Mouse (Mus musculus): ENCODE measurements at regions not wholly inside any gene's neighbourhood (a gene's known extent, or its start where the extent isn't known, plus 50 kb on each side); places are given as distances from the start of the nearest gene placed in this dataset.

GRCm38 (mm10) chr12:33607811-33608602 is 178.6 kb downstream of the Twistnb start:
- H3K27me3 ChIP-seq (replicated peaks; ENCODE audit: control insufficient read depth, insufficient read depth, low read length) = no peaks in the 10 kb centered on the region
- WGBS = 60% methylated on average over 7 of the region's 7 CpGs
- no peak overlapping the region for H3K4me3 ChIP-seq (ENCODE audit: insufficient read depth, low read depth, low read length)
- no peaks in the 10 kb centered on the region for H3K4me1 ChIP-seq (ENCODE audit: control insufficient read depth, insufficient read depth, low read length)
- no peak overlapping the region for H3K27ac ChIP-seq (ENCODE audit: insufficient read depth, low read depth, low read length)
- H3K36me3 ChIP-seq (ENCODE audit: control insufficient read depth, insufficient read depth, low read length) = no peaks in the 10 kb centered on the region
- no peak for DNase-seq
- no peak for TF ChIP-seq POLR2A (IDR thresholded peaks at IDR 0.05; ENCODE audit: low read depth, low read length)
- no peak for TF ChIP-seq CTCF (conservative IDR thresholded peaks at IDR 0.05; ENCODE audit: insufficient read depth, insufficient read length, low read depth, low read length)

- Histone ChIP-seq H3K27ac (ENCODE audit: insufficient read depth, low read depth, low read length) (no peak overlapping the region), H3K27me3 (replicated peaks; ENCODE audit: control insufficient read depth, insufficient read depth, low read length) (no peaks in the 10 kb centered on the region), H3K4me3 (ENCODE audit: insufficient read depth, low read depth, low read length) (no peak overlapping the region), H3K36me3 (ENCODE audit: control insufficient read depth, insufficient read depth, low read length) (no peaks in the 10 kb centered on the region), H3K4me1 (ENCODE audit: control insufficient read depth, insufficient read depth, low read length) (no peaks in the 10 kb centered on the region)
- WGBS = 73% methylated on average over 3 of the region's 3 CpGs
- DNase-seq = no peak
- TF ChIP-seq CTCF (conservative IDR thresholded peaks at IDR 0.05; ENCODE audit: insufficient read depth, insufficient read length, low read depth, low read length) (no peak), POLR2A (IDR thresholded peaks at IDR 0.05; ENCODE audit: low read depth, low read length) (no peak)
Observed at GRCm38 (mm10) chr12:33612378-33612777, 182.9 kb downstream of the Twistnb start.

- no peak for DNase-seq
- TF ChIP-seq CTCF (conservative IDR thresholded peaks at IDR 0.05; ENCODE audit: insufficient read depth, insufficient read length, low read depth, low read length) (no peak), POLR2A (IDR thresholded peaks at IDR 0.05; ENCODE audit: low read depth, low read length) (no peak)
- Histone ChIP-seq H3K27ac (ENCODE audit: insufficient read depth, low read depth, low read length) (no peak overlapping the region), H3K27me3 (replicated peaks; ENCODE audit: control insufficient read depth, insufficient read depth, low read length) (no peaks in the 10 kb centered on the region), H3K4me1 (ENCODE audit: control insufficient read depth, insufficient read depth, low read length) (no peaks in the 10 kb centered on the region), H3K4me3 (ENCODE audit: insufficient read depth, low read depth, low read length) (no peak overlapping the region), H3K36me3 (ENCODE audit: control insufficient read depth, insufficient read depth, low read length) (no peaks in the 10 kb centered on the region)
- 71% methylated on average over 4 of the region's 4 CpGs for WGBS
Observed at GRCm38 (mm10) chr12:33620391-33620790, 191.0 kb downstream of the Twistnb start.

- no peaks in the 10 kb centered on the region for H3K36me3 ChIP-seq (ENCODE audit: control insufficient read depth, insufficient read depth, low read length)
- TF ChIP-seq POLR2A (IDR thresholded peaks at IDR 0.05; ENCODE audit: low read depth, low read length) (no peak), CTCF (conservative IDR thresholded peaks at IDR 0.05; ENCODE audit: insufficient read depth, insufficient read length, low read depth, low read length) (no peak)
- H3K27me3 ChIP-seq (replicated peaks; ENCODE audit: control insufficient read depth, insufficient read depth, low read length) = no peaks in the 10 kb centered on the region
- no peak overlapping the region for H3K27ac ChIP-seq (ENCODE audit: insufficient read depth, low read depth, low read length)
- no peak overlapping the region for H3K4me3 ChIP-seq (ENCODE audit: insufficient read depth, low read depth, low read length)
- 63% methylated on average over 4 of the region's 4 CpGs for WGBS
- H3K4me1 ChIP-seq (ENCODE audit: control insufficient read depth, insufficient read depth, low read length) = no peaks in the 10 kb centered on the region
- no peak for DNase-seq
Observed at GRCm38 (mm10) chr12:33626092-33626882, 196.9 kb downstream of the Twistnb start.

GRCm38 (mm10) chr12:33652597-33652996 is 223.2 kb downstream of the Twistnb start:
- TF ChIP-seq POLR2A (IDR thresholded peaks at IDR 0.05; ENCODE audit: low read depth, low read length) (no peak), CTCF (conservative IDR thresholded peaks at IDR 0.05; ENCODE audit: insufficient read depth, insufficient read length, low read depth, low read length) (no peak)
- 67% methylated on average over 1 of the region's 1 CpGs for WGBS

GRCm38 (mm10) chr12:33675508-33675907 is 246.1 kb downstream of the Twistnb start:
- no peaks in the 10 kb centered on the region for H3K4me1 ChIP-seq (ENCODE audit: control insufficient read depth, insufficient read depth, low read length)
- no peak overlapping the region for H3K4me3 ChIP-seq (ENCODE audit: insufficient read depth, low read depth, low read length)
- H3K27ac ChIP-seq (ENCODE audit: insufficient read depth, low read depth, low read length) = no peak overlapping the region
- no peak for DNase-seq
- no peaks in the 10 kb centered on the region for H3K36me3 ChIP-seq (ENCODE audit: control insufficient read depth, insufficient read depth, low read length)
- TF ChIP-seq CTCF (conservative IDR thresholded peaks at IDR 0.05; ENCODE audit: insufficient read depth, insufficient read length, low read depth, low read length) (no peak), POLR2A (IDR thresholded peaks at IDR 0.05; ENCODE audit: low read depth, low read length) (no peak)
- no peaks in the 10 kb centered on the region for H3K27me3 ChIP-seq (replicated peaks; ENCODE audit: control insufficient read depth, insufficient read depth, low read length)
- WGBS = 75% methylated on average over 6 of the region's 6 CpGs

More at GRCm38 (mm10) chr12:33652597-33652996, 223.2 kb downstream of the Twistnb start:
- H3K4me3 ChIP-seq (ENCODE audit: insufficient read depth, low read depth, low read length) = no peak overlapping the region
- DNase-seq = no peak
- no peaks in the 10 kb centered on the region for H3K36me3 ChIP-seq (ENCODE audit: control insufficient read depth, insufficient read depth, low read length)
- H3K27me3 ChIP-seq (replicated peaks; ENCODE audit: control insufficient read depth, insufficient read depth, low read length) = no peaks in the 10 kb centered on the region
- no peak overlapping the region for H3K27ac ChIP-seq (ENCODE audit: insufficient read depth, low read depth, low read length)
- H3K4me1 ChIP-seq (ENCODE audit: control insufficient read depth, insufficient read depth, low read length) = no peaks in the 10 kb centered on the region

GRCm38 (mm10) chr12:33692870-33693269 is 235.4 kb upstream of the Ferd3l start:
- Histone ChIP-seq H3K4me3 (ENCODE audit: insufficient read depth, low read depth, low read length) (no peak overlapping the region), H3K27me3 (replicated peaks; ENCODE audit: control insufficient read depth, insufficient read depth, low read length) (no peaks in the 10 kb centered on the region), H3K36me3 (ENCODE audit: control insufficient read depth, insufficient read depth, low read length) (no peaks in the 10 kb centered on the region), H3K27ac (ENCODE audit: insufficient read depth, low read depth, low read length) (no peak overlapping the region), H3K4me1 (ENCODE audit: control insufficient read depth, insufficient read depth, low read length) (no peaks in the 10 kb centered on the region)
- 83% methylated on average over 3 of the region's 3 CpGs for WGBS
- DNase-seq = no peak
- TF ChIP-seq CTCF (conservative IDR thresholded peaks at IDR 0.05; ENCODE audit: insufficient read depth, insufficient read length, low read depth, low read length) = no peak
- TF ChIP-seq POLR2A (IDR thresholded peaks at IDR 0.05; ENCODE audit: low read depth, low read length) = no peak

All from kidney, adult 2 months (tissue).